Mouse (Mus musculus) cerebral cortex, adult 2 months (tissue): Measurements from ENCODE around the gene 4922502D21Rik.

Experiments
- WGBS: fragments of 180-500 bp; shearing (Covaris S2); methylation state at CpG from one replicate; pipeline ENCODE4 v1.1.7; 2018; 5-methylcytosine and 5-hydroxymethylcytosine counted together

The 4922502D21Rik gene

GRCm38 (mm10) chr6:129331610-129332009, at the start of gene 4922502D21Rik:
TSS of gene 4922502D21Rik (minus strand) at chr6:129331796.
- 62% methylated on average over 11 of the region's 11 CpGs for WGBS

- WGBS = 52% methylated on average over 4 of the region's 4 CpGs
Observed at GRCm38 (mm10) chr6:129380454-129380853, 48.9 kb upstream of the 4922502D21Rik start.

- WGBS = 72% methylated on average over 2 of the region's 2 CpGs
Observed at GRCm38 (mm10) chr6:129374937-129375471, 43.4 kb upstream of the 4922502D21Rik start.

GRCm38 (mm10) chr6:129369374-129370132, 38.0 kb upstream of the 4922502D21Rik start:
- WGBS = 74% methylated on average over 7 of the region's 7 CpGs

GRCm38 (mm10) chr6:129365959-129366359, 34.4 kb upstream of the 4922502D21Rik start:
- WGBS = 9% methylated on average over 6 of the region's 6 CpGs

GRCm38 (mm10) chr6:129363942-129364341, 32.3 kb upstream of the 4922502D21Rik start:
- WGBS = 57% methylated on average over 1 of the region's 1 CpGs

GRCm38 (mm10) chr6:129359515-129359914, 27.9 kb upstream of the 4922502D21Rik start:
- 93% methylated on average over 2 of the region's 2 CpGs for WGBS

GRCm38 (mm10) chr6:129355774-129356173, 24.2 kb upstream of the 4922502D21Rik start:
- WGBS = over 99% methylated on average over 2 of the region's 2 CpGs

GRCm38 (mm10) chr6:129351091-129351490, 19.5 kb upstream of the 4922502D21Rik start:
- 87% methylated on average over 3 of the region's 3 CpGs for WGBS

GRCm38 (mm10) chr6:129349524-129350352, 18.1 kb upstream of the 4922502D21Rik start:
- WGBS = 66% methylated on average over 4 of the region's 4 CpGs

GRCm38 (mm10) chr6:129344408-129344807, 12.8 kb upstream of the 4922502D21Rik start:
- 71% methylated on average over 3 of the region's 3 CpGs for WGBS

- WGBS = 82% methylated on average over 4 of the region's 4 CpGs
Observed at GRCm38 (mm10) chr6:129342391-129342790, 10.8 kb upstream of the 4922502D21Rik start, which contains the start of gene Clec12a. TSS of gene Clec12a (plus strand) at chr6:129342691.

- WGBS = 79% methylated on average over 1 of the region's 1 CpGs
Observed at GRCm38 (mm10) chr6:129337751-129338150, 6.2 kb upstream of the 4922502D21Rik start.

- 4% methylated on average over 11 of the region's 11 CpGs for WGBS
Observed at GRCm38 (mm10) chr6:129333674-129334078, 2.1 kb upstream of the 4922502D21Rik start.

- 26% methylated on average over 13 of the region's 13 CpGs for WGBS
Observed at GRCm38 (mm10) chr6:129326568-129327150, 4.9 kb downstream of the 4922502D21Rik start.

GRCm38 (mm10) chr6:129326016-129326415, 5.6 kb downstream of the 4922502D21Rik start:
- WGBS = 86% methylated on average over 1 of the region's 1 CpGs

- 90% methylated on average over 4 of the region's 4 CpGs for WGBS
Observed at GRCm38 (mm10) chr6:129319331-129319730, 12.3 kb downstream of the 4922502D21Rik start.

GRCm38 (mm10) chr6:129318395-129318794, 13.2 kb downstream of the 4922502D21Rik start:
- 72% methylated on average over 1 of the region's 1 CpGs for WGBS

GRCm38 (mm10) chr6:129316463-129316862, 15.1 kb downstream of the 4922502D21Rik start:
- WGBS = 80% methylated on average over 2 of the region's 2 CpGs

- 84% methylated on average over 1 of the region's 1 CpGs for WGBS
Observed at GRCm38 (mm10) chr6:129315698-129316097, 15.9 kb downstream of the 4922502D21Rik start.

GRCm38 (mm10) chr6:129314655-129315168, 16.9 kb downstream of the 4922502D21Rik start:
- 93% methylated on average over 3 of the region's 3 CpGs for WGBS

- 82% methylated on average over 3 of the region's 3 CpGs for WGBS
Observed at GRCm38 (mm10) chr6:129312499-129312898, 19.1 kb downstream of the 4922502D21Rik start.
